Mouse (Mus musculus): ENCODE data around the gene Jag2.

DNA sequence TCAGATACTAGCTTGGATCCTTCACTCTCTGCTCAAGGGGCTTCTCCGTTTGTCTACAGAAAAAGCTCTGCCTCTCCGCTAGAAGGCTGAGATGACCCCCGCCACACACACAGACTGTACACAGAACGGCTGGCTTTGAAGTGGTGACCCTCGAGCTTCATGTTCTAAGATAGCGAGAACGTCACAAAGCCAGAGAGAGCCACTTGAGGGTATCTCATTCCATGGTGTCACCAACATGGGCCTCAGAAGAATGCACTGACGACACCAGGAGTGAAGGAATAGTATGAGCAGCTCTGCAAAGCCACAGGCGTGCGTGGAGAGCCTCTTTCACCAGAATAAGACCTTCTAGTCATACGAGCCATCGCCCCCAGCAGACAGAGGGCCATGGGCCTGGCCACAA lies 8.1 kb downstream of the Jag2 start:
- TF ChIP-seq CTCF (IDR thresholded peaks at IDR 0.05; ENCODE audit: low read depth) (no peak), EP300 (IDR thresholded peaks at IDR 0.05; ENCODE audit: low read depth) (no peak)

Data from liver, postnatal 0 days (tissue).